Mouse (Mus musculus) limb, embryonic 15.5 days (tissue): ENCODE results near the gene Pla2g2e. TPM values are rescaled to one million over a fixed set of nuclear protein-coding genes. Genes with fewer than 3 reads are reported as not detected.
"Not testable (repeated sequence)": the region's sequence is repeated elsewhere in the genome, so short reads cannot be mapped to it uniquely, and the experiment has no call there.

Experiments
- ATAC-seq: fragments of 200-750 bp; cut with Nextera tagmentation; 2 replicates; pipeline ENCODE4 v1.8.0; 2017; ENCODE audit warnings: low read depth, moderate TSS enrichment; ENCODE audit not compliant: insufficient number of reproducible peaks, low FRiP score, low TSS enrichment
- H3K27ac ChIP-seq: fragments of 300-500 bp; sonication (generic); 2 replicates; pipeline ENCODE4 v1.5.1; 2015; ENCODE audit warnings: moderate library complexity, mild to moderate bottlenecking, inconsistent platforms
- H3K27me3 ChIP-seq: fragments of 300-500 bp; sonication (generic); 2 replicates; pipeline ENCODE4 v1.6.1; 2015; ENCODE audit warnings: inconsistent platforms
- H3K36me3 ChIP-seq: fragments of 300-500 bp; sonication (generic); 2 replicates; pipeline ENCODE4 v1.6.1; 2015; ENCODE audit warnings: inconsistent platforms
- H3K4me1 ChIP-seq: fragments of 300-500 bp; sonication (generic); 2 replicates; pipeline ENCODE4 v1.6.1; 2015; ENCODE audit warnings: inconsistent platforms
- H3K4me2 ChIP-seq: fragments of 300-500 bp; sonication (generic); 2 replicates; pipeline ENCODE4 v1.6.1; 2015; ENCODE audit warnings: mild to moderate bottlenecking, inconsistent platforms
- H3K4me3 ChIP-seq: fragments of 300-500 bp; sonication (generic); 2 replicates; pipeline ENCODE4 v1.5.1; 2015; ENCODE audit warnings: mild to moderate bottlenecking, inconsistent platforms
- H3K9ac ChIP-seq: fragments of 300-500 bp; sonication (generic); 2 replicates; pipeline ENCODE4 v1.6.1; 2015; ENCODE audit warnings: inconsistent platforms
- H3K9me3 ChIP-seq: fragments of 300-500 bp; sonication (generic); 2 replicates; pipeline ENCODE4 v1.6.1; 2016; ENCODE audit warnings: inconsistent platforms
- WGBS: fragments of 180-500 bp; shearing (Covaris S2); methylation state at CpG from one replicate; pipeline ENCODE4 v1.1.7; 2015; 5-methylcytosine and 5-hydroxymethylcytosine counted together
- polyA plus RNA-seq: library from polyadenylated mRNA; unstranded; fragments of >200 nt; fragmentation: Nextera tagmentation; extraction: Ambion mirVana; gene quantifications from 2 replicates; pipeline ENCODE4 v1.2.1, GENCODE M21; 2015

Pla2g2e gene
- polyA plus RNA-seq, 1 experiment from 2014 or later, result not detected

DNA sequence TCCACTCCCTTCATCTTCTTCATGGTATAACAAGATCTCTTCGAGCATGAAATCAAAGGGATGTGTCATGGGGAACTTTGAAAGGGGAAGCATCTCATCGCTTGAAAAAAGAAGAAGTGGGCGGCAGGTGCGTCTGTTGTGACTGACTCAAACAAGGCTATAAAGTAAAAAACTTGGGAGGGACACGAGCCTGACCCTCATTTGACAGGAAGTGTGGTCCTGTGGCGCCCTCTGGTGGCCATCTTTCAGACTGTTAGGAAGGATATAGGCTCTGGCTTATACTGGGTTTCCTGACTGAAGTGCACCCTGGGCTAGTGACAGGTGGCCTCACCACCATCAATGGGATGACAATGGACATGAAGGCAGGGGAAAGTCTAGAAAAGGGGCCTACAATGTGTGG lies 6.5 kb downstream of the Pla2g2e start:
- WGBS, result 12% methylated on average over 6 of the region's 6 CpGs

GRCm38 (mm10) chr4:138889165-138889564 lies 11.4 kb downstream of the Pla2g2e start:
- 54% methylated on average over 7 of the region's 7 CpGs for WGBS
- no peak for ATAC-seq

More for the DNA sequence above, 6.5 kb downstream of the Pla2g2e start:
- H3K9me3 ChIP-seq, result no peaks in the 10 kb centered on the region
- H3K27me3 ChIP-seq, result no peaks in the 10 kb centered on the region; the same call in 1 of the 2 replicates
- no peak overlapping the region for H3K27ac ChIP-seq
- H3K4me1 ChIP-seq, result peaks cover 9% of the 10 kb centered on the region
- H3K9ac ChIP-seq, result no peak overlapping the region
- no peaks in the 10 kb centered on the region for H3K36me3 ChIP-seq
- no peak overlapping the region for H3K4me2 ChIP-seq
- H3K4me3 ChIP-seq, result no peak overlapping the region
- no peak for ATAC-seq

GRCm38 (mm10) chr4:138889635-138890034 lies 11.9 kb downstream of the Pla2g2e start:
- Histone ChIP-seq H3K27me3 (no peaks in the 10 kb centered on the region), H3K4me1 (no peaks in the 10 kb centered on the region), H3K4me2 (no peak overlapping the region), H3K36me3 (peaks cover 20% of the 10 kb centered on the region; the same call in 1 of the 2 replicates), H3K27ac (no peak overlapping the region), H3K9me3 (no peaks in the 10 kb centered on the region), H3K9ac (no peak overlapping the region), H3K4me3 (no peak overlapping the region)
- 66% methylated on average over 8 of the region's 8 CpGs for WGBS
- ATAC-seq, result no peak

More at GRCm38 (mm10) chr4:138889165-138889564, 11.4 kb downstream of the Pla2g2e start:
- no peaks in the 10 kb centered on the region for H3K9me3 ChIP-seq
- H3K36me3 ChIP-seq, result peaks cover 15% of the 10 kb centered on the region; the same call in 1 of the 2 replicates
- H3K27ac ChIP-seq, result no peak overlapping the region
- no peaks in the 10 kb centered on the region for H3K4me1 ChIP-seq
- H3K4me2 ChIP-seq, result no peak overlapping the region
- H3K27me3 ChIP-seq, result no peaks in the 10 kb centered on the region
- H3K4me3 ChIP-seq, result no peak overlapping the region
- H3K9ac ChIP-seq, result no peak overlapping the region

DNA sequence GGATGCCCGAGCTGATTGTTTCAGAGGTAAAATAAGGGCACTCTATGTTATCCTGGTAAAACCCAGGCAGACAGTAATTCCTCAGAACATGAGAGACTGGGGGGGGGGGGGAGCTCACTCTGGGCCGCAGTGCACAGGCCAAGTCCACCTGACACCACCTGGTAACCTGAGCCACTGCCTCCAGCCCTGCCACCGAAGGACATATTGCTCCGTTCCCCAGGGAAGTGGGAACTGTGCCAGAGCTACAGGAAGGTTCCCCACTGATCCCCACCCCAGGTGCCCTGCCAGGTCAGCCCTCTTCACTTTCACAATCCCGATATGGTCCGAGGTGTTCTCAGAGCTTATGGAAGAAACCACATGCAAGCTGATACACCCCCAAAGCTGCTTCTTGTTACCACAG lies 14.9 kb downstream of the Pla2g2e start:
- no peak for ATAC-seq
- Histone ChIP-seq H3K4me3 (no peak overlapping the region), H3K4me2 (no peak overlapping the region), H3K27ac (no peak overlapping the region), H3K27me3 (no peaks in the 10 kb centered on the region), H3K9me3 (no peaks in the 10 kb centered on the region), H3K9ac (no peak overlapping the region), H3K36me3 (peaks cover 48% of the 10 kb centered on the region), H3K4me1 (no peaks in the 10 kb centered on the region)
- 64% methylated on average over 6 of the region's 6 CpGs for WGBS

GRCm38 (mm10) chr4:138893789-138894188 lies 16.0 kb downstream of the Pla2g2e start:
- WGBS, result 92% methylated on average over 11 of the region's 11 CpGs
- ATAC-seq, H3K9ac ChIP-seq, H3K4me1 ChIP-seq, H3K4me2 ChIP-seq, H3K27ac ChIP-seq, H3K9me3 ChIP-seq, H3K4me3 ChIP-seq, H3K27me3 ChIP-seq: not testable (repeated sequence)
- H3K36me3 ChIP-seq, result peaks cover 59% of the 10 kb centered on the region

DNA sequence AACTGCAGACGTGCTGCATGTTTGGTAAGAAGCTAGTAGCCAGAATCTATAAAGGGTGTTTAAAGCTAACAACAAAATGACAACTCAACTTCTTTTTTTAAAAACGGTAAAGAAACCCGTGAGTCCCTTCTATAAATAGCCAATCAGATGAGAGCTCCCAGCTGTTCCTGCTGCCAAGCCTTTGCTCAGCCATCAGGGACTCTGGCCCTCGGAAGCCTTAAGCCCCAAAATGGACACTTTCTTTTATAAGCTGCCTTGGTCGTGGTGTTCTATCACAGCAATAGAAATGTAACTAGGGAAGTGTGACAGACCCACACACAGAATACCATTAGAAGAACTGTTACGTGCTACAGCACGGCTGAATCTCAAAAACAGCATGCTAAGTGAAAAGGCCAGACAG lies 21.6 kb downstream of the Pla2g2e start:
- Histone ChIP-seq H3K4me2 (no peak overlapping the region), H3K27ac (no peak overlapping the region), H3K9ac (no peak overlapping the region), H3K27me3 (no peaks in the 10 kb centered on the region), H3K4me1 (no peaks in the 10 kb centered on the region), H3K36me3 (peaks cover 82% of the 10 kb centered on the region), H3K4me3 (no peak overlapping the region), H3K9me3 (no peaks in the 10 kb centered on the region)
- WGBS, result 77% methylated on average over 7 of the region's 7 CpGs
- no peak for ATAC-seq

GRCm38 (mm10) chr4:138905624-138906337 lies 28.0 kb downstream of the Pla2g2e start:
- no peak overlapping the region for H3K4me3 ChIP-seq
- no peaks in the 10 kb centered on the region for H3K4me1 ChIP-seq
- no peak overlapping the region for H3K9ac ChIP-seq
- peaks cover 67% of the 10 kb centered on the region for H3K36me3 ChIP-seq
- 95% methylated on average over 18 of the region's 18 CpGs for WGBS
- no peaks in the 10 kb centered on the region for H3K9me3 ChIP-seq
- H3K27ac ChIP-seq, result no peak overlapping the region
- H3K27me3 ChIP-seq, result no peaks in the 10 kb centered on the region
- H3K4me2 ChIP-seq, result no peak overlapping the region
- no peak for ATAC-seq

DNA sequence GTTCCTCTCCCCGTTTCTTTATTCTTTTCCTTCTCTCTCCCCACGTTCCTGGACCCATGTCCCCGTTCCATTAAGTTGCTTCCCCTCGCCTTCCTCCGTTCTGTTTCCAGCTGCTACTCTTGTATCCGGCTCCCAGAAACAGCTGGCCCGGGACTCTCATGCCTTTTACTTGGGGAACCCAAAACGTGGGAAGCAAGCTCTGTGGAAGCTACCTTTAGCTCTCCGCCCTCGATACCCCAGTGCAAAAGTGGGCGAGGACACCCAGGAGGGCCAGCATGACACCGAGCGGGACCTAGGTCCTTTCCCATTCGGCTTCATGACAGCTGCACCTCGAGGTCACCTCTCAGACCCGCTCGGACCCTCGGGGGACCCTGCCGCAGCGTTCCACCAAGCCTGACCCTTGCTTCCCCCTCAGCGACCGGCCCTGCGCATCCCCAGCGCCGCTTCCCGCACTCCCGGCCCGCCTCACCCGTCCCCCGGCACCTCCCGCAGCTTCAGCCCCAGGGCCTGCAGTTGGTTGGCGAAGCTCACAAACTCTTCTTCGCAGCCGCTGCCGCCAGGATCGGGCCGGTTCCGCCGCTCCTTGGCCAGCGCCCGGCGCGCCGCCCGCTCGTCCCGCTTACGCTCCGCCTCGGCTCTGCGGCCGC lies 35.5 kb downstream of the Pla2g2e start:
- peaks cover 7% of the 10 kb centered on the region for H3K36me3 ChIP-seq
- no peaks in the 10 kb centered on the region for H3K27me3 ChIP-seq
- WGBS, result under 1% methylated on average over 51 of the region's 52 CpGs
- H3K4me2 ChIP-seq, result peak overlapping the region; percentile 92
- peak overlapping the region; percentile 94 for H3K4me3 ChIP-seq
- no peaks in the 10 kb centered on the region for H3K9me3 ChIP-seq
- peak overlapping the region; percentile 57 for H3K27ac ChIP-seq
- H3K4me1 ChIP-seq, result peaks cover 10% of the 10 kb centered on the region
- ATAC-seq, result no peak; the same call in 1 of the 2 replicates
- peak overlapping the region; percentile 86 for H3K9ac ChIP-seq

DNA sequence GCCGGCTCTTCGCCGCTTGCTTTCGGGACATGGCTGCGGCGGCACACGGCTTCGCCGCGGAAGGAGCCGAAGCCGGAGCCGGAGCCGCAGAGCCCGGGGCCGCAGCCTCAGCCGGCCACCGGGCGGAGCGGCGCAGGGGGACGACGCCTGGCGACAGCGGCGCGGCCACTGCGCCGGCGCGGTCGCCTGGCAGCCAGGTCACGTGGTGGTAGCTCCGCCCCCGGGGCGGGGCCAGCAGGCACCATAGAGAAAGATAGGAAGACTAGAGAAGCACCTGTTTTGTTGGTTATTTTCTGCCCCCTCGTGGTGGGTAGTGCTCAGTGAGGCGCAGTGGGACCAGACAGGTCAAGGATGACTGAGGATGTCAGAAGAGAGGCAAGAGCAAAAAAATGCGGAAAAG lies 36.1 kb downstream of the Pla2g2e start, which contains the start of gene Otud3:
Gene Otud3, minus strand, starts transcription at position 149 of the 400 bp plus-strand sequence.
- peak within 1 kb of the TSS; percentile 86 for H3K9ac ChIP-seq
- WGBS, result under 1% methylated on average over 39 of the region's 39 CpGs
- peak within 1 kb of the TSS; percentile 94 for H3K4me3 ChIP-seq
- peak within 1 kb of the TSS; percentile 92 for H3K4me2 ChIP-seq
- H3K36me3 ChIP-seq, result peaks cover 5% of the 10 kb centered on the region
- H3K27me3 ChIP-seq, result no peaks in the 10 kb centered on the region
- ATAC-seq, result peak; percentile 93
- peak within 1 kb of the TSS; percentile 57 for H3K27ac ChIP-seq
- no peaks in the 10 kb centered on the region for H3K9me3 ChIP-seq
- H3K4me1 ChIP-seq, result peaks cover 10% of the 10 kb centered on the region

GRCm38 (mm10) chr4:138917282-138917681 lies 39.5 kb downstream of the Pla2g2e start:
- Histone ChIP-seq H3K9me3 (no peaks in the 10 kb centered on the region), H3K36me3 (no peaks in the 10 kb centered on the region), H3K27me3 (peaks cover 11% of the 10 kb centered on the region; the same call in 1 of the 2 replicates), H3K4me3 (no peak overlapping the region), H3K4me2 (no peak overlapping the region), H3K9ac (no peak overlapping the region), H3K4me1 (peaks cover 13% of the 10 kb centered on the region), H3K27ac (no peak overlapping the region)
- no peak for ATAC-seq
- 85% methylated on average over 9 of the region's 9 CpGs for WGBS

- Histone ChIP-seq H3K36me3 (no peaks in the 10 kb centered on the region), H3K4me2 (peak overlapping the region; percentile 49), H3K9ac (no peak overlapping the region), H3K4me1 (peaks cover 3% of the 10 kb centered on the region), H3K27me3 (peaks cover 17% of the 10 kb centered on the region; the same call in 1 of the 2 replicates), H3K4me3 (peak overlapping the region; percentile 25), H3K9me3 (no peaks in the 10 kb centered on the region), H3K27ac (no peak overlapping the region)
- WGBS, result 35% methylated on average over 20 of the region's 20 CpGs
- 0 out of 2 replicates have a peak, but pooled peaks have one; percentile 35 for ATAC-seq
Measured at GRCm38 (mm10) chr4:138921254-138922130, 43.8 kb downstream of the Pla2g2e start.
